Mouse (Mus musculus): Measurements from ENCODE around the gene Pars2.

The Pars2 gene

DNA sequence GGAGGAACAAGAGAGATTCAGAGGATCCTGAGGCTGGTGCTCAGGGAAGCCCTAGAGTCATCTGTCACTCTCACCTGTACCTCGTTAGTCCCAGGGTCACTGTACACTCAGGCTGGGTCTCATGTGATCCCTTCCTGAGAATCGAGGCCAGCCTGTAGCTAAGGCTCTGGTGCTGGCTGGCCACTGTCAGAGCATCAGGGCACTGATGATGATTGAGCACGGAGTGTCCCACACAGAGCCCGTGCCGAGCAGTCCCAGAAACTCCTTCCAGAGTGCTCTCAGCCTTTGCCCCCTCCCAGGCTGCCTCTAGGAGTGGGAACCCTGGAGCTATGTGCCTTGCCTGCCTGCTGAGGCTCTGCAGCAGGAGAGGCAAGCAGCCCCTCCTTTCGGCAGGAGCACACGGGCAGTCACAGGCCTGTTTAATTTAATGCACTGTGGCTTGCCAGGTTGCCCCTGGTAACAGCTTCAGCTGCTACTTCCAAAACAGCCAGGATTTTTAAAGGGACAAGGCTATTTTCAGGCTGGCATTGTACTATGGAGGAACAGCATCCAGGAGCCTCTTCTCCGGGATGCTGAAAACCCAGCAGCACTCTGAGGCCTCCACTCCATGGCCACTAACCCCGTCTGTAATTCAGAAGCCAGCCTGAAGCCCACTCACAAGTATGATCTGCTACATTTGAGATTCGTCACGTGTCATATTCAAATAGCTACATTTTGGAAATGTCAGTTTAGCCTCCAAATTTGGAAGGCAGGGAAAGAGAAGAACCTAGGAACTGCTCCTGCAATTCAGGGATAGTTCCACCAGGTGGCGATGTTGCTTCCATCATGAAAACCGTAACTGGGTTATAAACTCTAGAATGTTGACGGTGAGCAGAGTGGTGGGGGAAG, 20.3 kb upstream of the Pars2 start:
- in situ Hi-C loops (cut with MboI; ENCODE audit: unreplicated experiment in 2 of 2): loop anchor here (5.0 to 25.0 kb wide), 5 partner anchors 77 to 1032 kb away; no protein-coding TSS in a partner anchor

- in situ Hi-C loops (cut with MboI; ENCODE audit: unreplicated experiment in 2 of 2): loop anchor here (5.0 to 25.0 kb wide), 5 partner anchors 75 to 1030 kb away; no protein-coding TSS in a partner anchor
Measured at GRCm38 (mm10) chr4:106632313-106632712, 18.6 kb upstream of the Pars2 start.

GRCm38 (mm10) chr4:106633281-106634085, 17.4 kb upstream of the Pars2 start:
- in situ Hi-C loops (cut with MboI; ENCODE audit: unreplicated experiment in 2 of 2): loop anchor here (5.0 to 25.0 kb wide), 5 partner anchors 74 to 1029 kb away; no protein-coding TSS in a partner anchor

- in situ Hi-C loops (cut with MboI; ENCODE audit: unreplicated experiment in 2 of 2): loop anchor here (5.0 to 25.0 kb wide), 5 partner anchors 73 to 1028 kb away; no protein-coding TSS in a partner anchor
Measured at GRCm38 (mm10) chr4:106634086-106634479, 16.8 kb upstream of the Pars2 start.

GRCm38 (mm10) chr4:106643483-106644217, 7.2 kb upstream of the Pars2 start:
- in situ Hi-C loops (cut with MboI; ENCODE audit: unreplicated experiment in 2 of 2): loop anchor here in 1 of 2 experiments (25.0 kb wide), 2 partner anchors 694 to 1019 kb away; no protein-coding TSS in a partner anchor

- in situ Hi-C loops (cut with MboI; ENCODE audit: unreplicated experiment in 2 of 2): loop anchor here in 1 of 2 experiments (25.0 kb wide), 2 partner anchors 693 to 1018 kb away; no protein-coding TSS in a partner anchor
Measured at GRCm38 (mm10) chr4:106644218-106644610, 6.7 kb upstream of the Pars2 start.

GRCm38 (mm10) chr4:106645797-106646196, 5.1 kb upstream of the Pars2 start:
- in situ Hi-C loops (cut with MboI; ENCODE audit: unreplicated experiment in 2 of 2): loop anchor here in 1 of 2 experiments (25.0 kb wide), 2 partner anchors 692 to 1017 kb away; no protein-coding TSS in a partner anchor

DNA sequence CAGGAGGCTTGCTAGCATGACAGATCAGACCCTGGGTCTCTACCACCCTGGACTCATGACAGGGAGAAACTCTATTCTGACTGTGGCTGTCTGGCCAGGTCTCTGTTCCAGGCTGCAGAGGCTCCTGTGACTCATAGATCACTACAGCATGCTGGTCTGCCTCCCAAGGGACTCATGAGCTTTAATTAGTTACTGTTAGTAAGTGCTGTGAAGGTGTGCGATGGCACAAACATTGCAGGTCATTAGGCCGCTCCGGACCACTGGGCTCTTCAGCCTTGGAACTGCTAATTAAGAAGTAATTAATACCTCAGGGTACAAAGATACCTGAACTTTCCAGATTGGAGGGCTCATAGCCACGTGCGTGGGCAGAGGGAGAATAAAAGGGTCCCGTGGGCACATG, 3.7 kb upstream of the Pars2 start:
- in situ Hi-C loops (cut with MboI; ENCODE audit: unreplicated experiment in 2 of 2): loop anchor here in 1 of 2 experiments (25.0 kb wide), 2 partner anchors 690 to 1015 kb away; no protein-coding TSS in a partner anchor

- in situ Hi-C loops (cut with MboI; ENCODE audit: unreplicated experiment in 2 of 2): no loop called here
Measured at GRCm38 (mm10) chr4:106652546-106652945, 1.7 kb downstream of the Pars2 start.

GRCm38 (mm10) chr4:106653051-106653450, 2.2 kb downstream of the Pars2 start:
- in situ Hi-C loops (cut with MboI; ENCODE audit: unreplicated experiment in 2 of 2): no loop called here

- in situ Hi-C loops (cut with MboI; ENCODE audit: unreplicated experiment in 2 of 2): no loop called here
Measured at GRCm38 (mm10) chr4:106655681-106656080, 4.8 kb downstream of the Pars2 start.

GRCm38 (mm10) chr4:106663956-106664470, 13.1 kb downstream of the Pars2 start:
- in situ Hi-C loops (cut with MboI; ENCODE audit: unreplicated experiment in 2 of 2): no loop called here

- in situ Hi-C loops (cut with MboI; ENCODE audit: unreplicated experiment in 2 of 2): no loop called here
Measured at GRCm38 (mm10) chr4:106664697-106665096, 13.8 kb downstream of the Pars2 start.

GRCm38 (mm10) chr4:106665269-106665668, 14.4 kb downstream of the Pars2 start:
- in situ Hi-C loops (cut with MboI; ENCODE audit: unreplicated experiment in 2 of 2): no loop called here

- in situ Hi-C loops (cut with MboI; ENCODE audit: unreplicated experiment in 2 of 2): no loop called here
Measured at GRCm38 (mm10) chr4:106665673-106666072, 14.8 kb downstream of the Pars2 start.

DNA sequence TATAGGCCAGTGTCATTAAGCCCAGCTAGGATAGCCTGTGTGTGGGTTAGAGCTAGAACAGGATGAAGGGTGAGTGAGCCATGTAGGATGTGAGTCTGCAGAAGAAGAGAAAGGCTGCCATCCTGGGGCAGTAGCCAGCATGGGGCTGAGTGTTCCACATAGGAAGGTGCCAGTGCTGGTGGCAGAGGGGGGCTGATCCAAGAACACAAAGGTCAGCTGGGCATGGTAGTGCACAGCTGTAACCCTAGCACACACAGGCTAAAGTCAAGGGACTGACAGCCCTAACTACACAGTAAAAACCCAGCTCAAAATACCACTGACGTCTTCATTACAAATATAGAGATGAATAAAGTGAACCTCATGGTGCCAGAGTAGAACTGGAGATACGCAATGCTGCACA, 15.7 kb downstream of the Pars2 start:
- in situ Hi-C loops (cut with MboI; ENCODE audit: unreplicated experiment in 2 of 2): no loop called here

GRCm38 (mm10) chr4:106676749-106677148, 25.9 kb downstream of the Pars2 start:
- in situ Hi-C loops (cut with MboI; ENCODE audit: unreplicated experiment in 2 of 2): no loop called here

DNA sequence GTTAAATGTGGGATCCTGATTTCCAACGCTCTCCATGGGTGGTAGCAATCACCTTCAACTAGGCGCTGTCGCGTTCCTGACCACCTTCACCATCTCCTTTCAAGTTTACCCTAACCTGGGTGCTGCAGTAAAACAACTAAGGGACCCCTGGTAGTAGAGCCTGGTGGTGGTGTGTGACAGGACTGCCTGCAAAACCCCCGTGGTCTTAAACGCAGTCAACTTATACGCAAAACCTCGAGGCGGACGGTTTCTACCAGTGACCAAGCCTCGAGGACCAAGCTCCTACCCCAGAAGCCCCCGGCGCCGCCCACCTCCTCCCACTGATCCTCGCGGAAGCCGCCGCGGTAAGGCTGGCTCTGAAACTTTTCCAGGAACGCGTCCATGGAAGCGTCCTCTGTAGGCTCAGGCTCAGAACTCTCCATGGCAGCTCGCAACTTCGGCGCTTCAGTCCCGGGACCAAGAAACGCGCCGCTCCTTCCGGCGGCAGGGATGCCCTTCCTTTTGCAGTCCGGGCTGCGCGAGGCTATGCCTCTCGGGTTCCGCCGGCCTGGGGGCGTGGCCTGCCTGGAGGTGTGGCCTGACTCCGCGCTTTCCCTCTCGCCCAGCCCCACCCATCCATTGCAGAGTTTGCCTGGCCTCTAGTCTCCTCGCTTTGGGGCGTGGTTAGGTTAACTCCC, 27.7 kb downstream of the Pars2 start, which contains the start of gene Ttc4:
Gene Ttc4 (minus strand): TSS at position 503 of the 677 bp plus-strand sequence.
- in situ Hi-C loops (cut with MboI; ENCODE audit: unreplicated experiment in 2 of 2): no loop called here

GRCm38 (mm10) chr4:106679152-106679551, 28.3 kb downstream of the Pars2 start:
- in situ Hi-C loops (cut with MboI; ENCODE audit: unreplicated experiment in 2 of 2): no loop called here
